Mouse (Mus musculus): ENCODE results near the gene Olfr222.
A peak's percentile ranks its signal among the peaks of the same experiment; 100 is the strongest.

The Olfr222 gene

GRCm38 (mm10) chr11:59541324-59541723 is 34.7 kb downstream of the Olfr222 start, which contains the start of gene Nlrp3:
TSS of gene Nlrp3 (plus strand) at chr11:59541568.
- DNase-seq (ENCODE audit: low spot score in 2 of 2), result no peak

- no peak for DNase-seq (ENCODE audit: low spot score in 2 of 2)
These were observed 35.9 kb downstream of the Olfr222 start for GRCm38 (mm10) chr11:59540123-59540522.

- peak; percentile 59 to 75 for DNase-seq (ENCODE audit: low spot score in 2 of 2)
These were observed 37.6 kb downstream of the Olfr222 start for GRCm38 (mm10) chr11:59538387-59538786.

- peak in 1 of 2 experiments; percentile 68 for DNase-seq (ENCODE audit: low spot score in 2 of 2)
These were observed 38.6 kb downstream of the Olfr222 start for GRCm38 (mm10) chr11:59537218-59538130.

- DNase-seq (ENCODE audit: low spot score in 2 of 2), result no peak
These were observed 44.5 kb downstream of the Olfr222 start for GRCm38 (mm10) chr11:59531562-59531961.

GRCm38 (mm10) chr11:59530870-59531535 is 45.0 kb downstream of the Olfr222 start:
- DNase-seq (ENCODE audit: low spot score in 2 of 2), result no peak

- no peak for DNase-seq (ENCODE audit: low spot score in 2 of 2)
These were observed 45.8 kb downstream of the Olfr222 start for GRCm38 (mm10) chr11:59530221-59530620.

GRCm38 (mm10) chr11:59526472-59527080 is 49.5 kb downstream of the Olfr222 start, which contains the start of gene Zkscan17:
TSS of gene Zkscan17 (minus strand) at chr11:59526751.
- no peak for DNase-seq (ENCODE audit: low spot score in 2 of 2)

- peak; percentile 62 to 75 for DNase-seq (ENCODE audit: low spot score in 2 of 2)
These were observed 50.8 kb downstream of the Olfr222 start for GRCm38 (mm10) chr11:59525237-59525636.

- no peak for DNase-seq (ENCODE audit: low spot score in 2 of 2)
These were observed 51.9 kb downstream of the Olfr222 start for GRCm38 (mm10) chr11:59524150-59524549.

Measured in urinary bladder, postnatal 4 days (tissue).